Mouse (Mus musculus) liver, adult (tissue): ENCODE data around the gene Cldn22.

ENCODE experiments used
- GATA4 ChIP-seq: IDR thresholded peaks from 2 replicates; pipeline ENCODE4 v1.6.1; 2014; ENCODE audit warnings: mild to moderate bottlenecking, low read length; ENCODE audit not compliant: insufficient replicate concordance

Gene Cldn22

GRCm38 (mm10) chr8:47824182-47824581, at the start of gene Cldn22:
Gene Cldn22, plus strand, starts transcription at chr8:47824482.
- TF ChIP-seq GATA4 = no peak

- TF ChIP-seq GATA4 = no peak
Observed at GRCm38 (mm10) chr8:47777415-47777814, 46.9 kb upstream of the Cldn22 start.

DNA sequence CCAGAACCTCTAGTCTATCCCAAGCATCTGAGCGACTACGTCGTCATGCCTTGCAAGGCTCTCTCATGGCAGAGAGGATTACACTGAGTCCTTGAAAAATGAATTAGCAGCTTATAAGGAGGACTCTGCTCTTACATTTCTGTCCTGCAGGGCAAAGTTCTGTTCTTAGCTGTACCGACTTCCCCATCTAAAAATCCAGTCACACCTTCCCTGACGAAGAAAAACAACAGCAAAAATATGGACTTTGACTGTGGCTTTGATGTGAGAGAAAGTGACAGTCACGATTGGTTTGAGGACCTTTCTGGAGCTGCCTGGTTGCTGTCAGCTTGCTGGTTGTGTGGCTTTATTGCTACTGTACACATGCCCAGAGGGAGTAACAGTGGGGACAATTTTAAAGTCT, 44.7 kb upstream of the Cldn22 start:
- TF ChIP-seq GATA4 = no peak

DNA sequence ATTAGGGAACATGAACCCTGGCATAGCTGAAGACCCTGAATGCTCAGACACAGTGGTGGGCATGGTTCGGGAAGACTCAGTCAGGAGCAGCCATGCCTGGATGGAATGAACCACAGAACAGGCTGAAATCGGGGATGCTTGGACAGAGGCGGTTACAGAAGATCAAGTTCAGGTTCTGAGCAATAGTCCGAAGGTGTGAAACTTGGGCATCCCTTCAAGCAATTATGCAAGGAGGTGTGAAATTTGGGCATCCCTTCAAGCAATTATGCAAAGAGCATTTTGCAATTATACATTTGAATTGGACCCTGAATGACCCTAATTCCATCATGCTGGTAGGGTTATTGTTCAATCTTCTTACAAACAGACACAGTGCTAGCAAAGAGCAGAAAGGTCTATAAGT, 42.4 kb upstream of the Cldn22 start:
- TF ChIP-seq GATA4 = no peak

- TF ChIP-seq GATA4 = no peak
Observed at GRCm38 (mm10) chr8:47783544-47783943, 40.7 kb upstream of the Cldn22 start.

DNA sequence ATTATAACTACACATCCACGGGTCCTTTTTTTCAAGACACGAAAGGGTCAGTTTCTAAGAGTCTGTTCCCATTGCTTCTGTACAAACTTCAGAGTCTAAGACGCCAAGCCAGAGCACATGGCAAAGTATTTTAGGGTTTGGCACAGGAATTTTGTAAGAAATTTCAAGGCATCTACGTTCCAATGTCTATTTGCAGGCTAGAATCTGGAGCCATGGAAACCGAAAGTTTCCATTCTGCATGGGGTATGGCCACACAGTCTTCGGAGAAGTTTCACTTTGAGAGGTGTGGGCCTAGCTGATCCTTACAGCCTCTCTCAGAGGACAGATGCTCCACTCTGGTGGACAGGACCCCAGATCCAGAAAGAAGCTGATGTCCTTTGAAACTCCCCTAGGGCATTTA, 40.3 kb upstream of the Cldn22 start:
- no peak for TF ChIP-seq GATA4

- TF ChIP-seq GATA4 = no peak
Observed at GRCm38 (mm10) chr8:47784436-47784835, 39.8 kb upstream of the Cldn22 start.

DNA sequence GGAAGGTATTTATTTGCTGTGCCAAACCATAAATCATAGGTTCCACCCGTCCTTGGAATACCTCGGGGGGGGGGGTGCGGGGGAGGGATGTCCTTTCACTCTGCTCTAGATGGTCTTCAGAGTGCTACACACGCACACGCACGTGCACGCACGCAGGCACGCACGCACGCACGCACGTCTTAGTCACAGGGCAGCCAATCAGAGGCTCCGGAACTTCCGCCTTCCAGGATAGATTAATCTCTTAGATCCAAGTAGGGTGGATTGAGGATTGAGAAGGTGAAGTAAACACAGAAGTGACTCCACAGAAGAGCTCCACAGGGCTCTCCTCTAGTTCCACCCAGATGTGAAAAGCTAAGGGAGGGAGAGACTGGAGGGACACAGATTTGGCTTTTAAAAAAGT, 38.0 kb upstream of the Cldn22 start:
- no peak for TF ChIP-seq GATA4

DNA sequence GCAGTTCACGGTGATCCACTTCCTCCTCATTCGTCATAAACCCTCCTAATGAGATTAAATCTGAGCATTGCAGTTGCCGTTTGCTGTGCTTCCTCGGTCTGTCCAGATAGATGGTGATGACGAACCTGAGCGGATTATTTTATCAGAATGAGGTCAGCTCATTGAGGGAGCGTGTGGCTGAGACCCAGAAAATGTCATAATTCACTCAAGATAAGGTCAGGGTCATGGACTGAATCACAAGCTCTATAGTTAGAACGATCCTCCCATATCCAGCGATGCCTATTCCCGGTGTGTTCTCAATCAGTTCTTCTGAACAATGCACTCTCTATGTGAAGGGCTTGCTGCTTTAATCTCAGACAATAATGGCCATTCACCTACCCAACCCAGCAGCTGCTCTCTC, 36.6 kb upstream of the Cldn22 start:
- TF ChIP-seq GATA4 = no peak

DNA sequence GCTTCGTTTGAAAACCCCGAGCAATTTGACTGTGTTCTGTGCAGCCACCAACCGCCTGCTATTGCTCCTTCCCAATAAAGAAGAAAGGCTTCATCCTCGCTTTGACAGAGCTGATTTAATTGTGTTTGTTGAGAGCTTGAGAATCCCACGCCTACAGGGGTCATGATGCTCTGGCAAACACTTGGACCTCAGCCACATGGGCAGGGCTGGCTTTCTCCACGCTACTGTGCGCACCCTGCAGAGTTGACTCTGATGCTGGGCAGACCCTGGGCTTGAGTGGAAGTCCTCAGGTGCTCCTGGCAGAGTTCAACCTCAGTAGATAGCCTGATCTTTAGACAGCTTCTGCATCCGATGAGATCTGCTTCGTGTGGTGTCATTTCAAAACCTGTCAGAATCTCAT, 32.3 kb upstream of the Cldn22 start:
- TF ChIP-seq GATA4 = no peak

GRCm38 (mm10) chr8:47799438-47799837, 24.8 kb upstream of the Cldn22 start:
- no peak for TF ChIP-seq GATA4

DNA sequence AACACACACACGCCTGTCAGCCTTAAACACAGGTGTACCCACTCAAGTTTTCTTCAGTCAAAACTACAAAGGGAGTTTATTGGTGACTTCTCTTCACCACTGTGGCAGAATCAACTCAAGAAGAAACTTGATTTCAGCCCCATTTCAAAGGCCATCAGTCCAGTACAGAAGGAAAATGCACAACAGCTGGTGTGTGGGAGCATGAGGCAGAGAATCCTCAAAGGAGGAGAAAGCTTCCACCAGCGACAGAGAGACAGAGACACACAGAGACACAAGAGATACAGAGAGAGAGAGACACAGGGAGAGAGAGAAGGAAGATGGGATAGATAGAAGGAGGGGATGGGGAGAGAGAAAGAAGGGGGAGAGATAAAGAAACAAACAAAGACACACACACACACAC, 21.9 kb upstream of the Cldn22 start:
- no peak for TF ChIP-seq GATA4

- no peak for TF ChIP-seq GATA4
Observed at GRCm38 (mm10) chr8:47804262-47804661, 20.0 kb upstream of the Cldn22 start.

- TF ChIP-seq GATA4 = no peak
Observed at GRCm38 (mm10) chr8:47809970-47810665, 14.2 kb upstream of the Cldn22 start.

- no peak for TF ChIP-seq GATA4
Observed at GRCm38 (mm10) chr8:47810666-47811015, 13.6 kb upstream of the Cldn22 start.

DNA sequence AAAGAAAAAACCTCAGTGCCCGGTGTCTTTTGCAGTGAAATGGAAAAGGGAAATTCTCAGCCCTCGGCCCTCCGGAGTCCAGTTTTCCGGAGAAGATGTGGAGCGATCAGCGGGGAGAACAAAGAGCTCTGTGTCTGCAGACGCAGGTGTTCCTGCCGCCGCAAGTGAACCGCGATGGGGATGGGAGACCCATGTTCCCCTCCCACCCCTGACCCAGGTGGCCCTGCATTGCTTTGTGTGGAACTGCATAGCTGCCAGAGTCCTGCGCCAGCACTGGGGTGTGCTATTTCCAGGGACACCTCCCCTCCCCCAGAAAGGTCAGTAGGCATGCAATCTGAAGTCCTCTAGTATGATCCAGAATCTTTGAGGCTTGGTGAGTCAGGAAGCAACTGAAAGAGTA, 13.1 kb upstream of the Cldn22 start:
- no peak for TF ChIP-seq GATA4

GRCm38 (mm10) chr8:47819034-47819433, 5.2 kb upstream of the Cldn22 start:
- no peak for TF ChIP-seq GATA4
